Mouse (Mus musculus) liver, adult 10 weeks (tissue): Measurements from ENCODE around the gene Nup62. TPM values are rescaled to one million over a fixed set of nuclear protein-coding genes. Genes with fewer than 3 reads are reported as not detected.

Experiments used
- polyA plus RNA-seq: library from polyadenylated mRNA; stranded (reverse); fragments of 350-450 nt; fragmentation: Illumina TruSeq; extraction: RNeasy Lipid Tissue Mini Kit (QIAGEN cat#74804); gene quantifications from one replicate; pipeline ENCODE4 v1.2.3, GENCODE M21; 2014; ENCODE audit warnings: low read depth, low replicate concordance

The Nup62 gene
- polyA plus RNA-seq, result 1.1 TPM

GRCm38 (mm10) chr7:44815721-44816469 is at the start of gene Nup62, which contains the start of gene Il4i1:
Gene Nup62, plus strand, starts transcription at chr7:44816088.
Gene Il4i1, plus strand, starts transcription at chr7:44816387.

GRCm38 (mm10) chr7:44816470-44817021 is 658 bp downstream of the Nup62 start, which contains the start of gene Atf5:
Gene Atf5, minus strand, starts transcription at chr7:44816658.

GRCm38 (mm10) chr7:44848561-44849415 is 32.9 kb downstream of the Nup62 start, which contains the start of the genes Akt1s1 and Tbc1d17:
Gene Akt1s1, plus strand, starts transcription at chr7:44848991.
Gene Tbc1d17, minus strand, starts transcription at chr7:44849079.

GRCm38 (mm10) chr7:44857042-44857552 is 41.2 kb downstream of the Nup62 start, which contains the start of gene Pnkp:
Gene Pnkp, plus strand, starts transcription at chr7:44857139.

GRCm38 (mm10) chr7:44869697-44870528 is 54.0 kb downstream of the Nup62 start, which contains the start of gene Ptov1:
Gene Ptov1, minus strand, starts transcription at chr7:44869788.

Other genes starting within 250 kb of the Nup62 start
- gene Napsa, start 243.7 kb upstream of the Nup62 start, polyA plus RNA-seq, result 0.37 TPM
- gene Kcnc3, start 225.4 kb upstream of the Nup62 start, polyA plus RNA-seq, result 0.56 TPM
- 0.37 TPM for gene Myh14, start 145.2 kb upstream of the Nup62 start, polyA plus RNA-seq
- gene Izumo2, start 107.3 kb upstream of the Nup62 start, polyA plus RNA-seq, result not detected
- 6.2 TPM for gene Vrk3, start 67.7 kb upstream of the Nup62 start, polyA plus RNA-seq
- not detected for gene Zfp473, start 65.0 kb upstream of the Nup62 start, polyA plus RNA-seq
- not detected for gene Il4i1, start 299 bp downstream of the Nup62 start, polyA plus RNA-seq
- gene Atf5, start 570 bp downstream of the Nup62 start, polyA plus RNA-seq, result 47.9 TPM
- gene Akt1s1, start 32.9 kb downstream of the Nup62 start, polyA plus RNA-seq, result 2.2 TPM
- 1.3 TPM for gene Tbc1d17, start 33.0 kb downstream of the Nup62 start, polyA plus RNA-seq
- 1.4 TPM for gene Pnkp, start 41.1 kb downstream of the Nup62 start, polyA plus RNA-seq
- gene Ptov1, start 53.7 kb downstream of the Nup62 start, polyA plus RNA-seq, result 0.95 TPM
- gene Med25, start 76.6 kb downstream of the Nup62 start, polyA plus RNA-seq, result 1.1 TPM
- gene Fuz, start 80.0 kb downstream of the Nup62 start, polyA plus RNA-seq, result 1.4 TPM
- gene Ap2a1, start 113.4 kb downstream of the Nup62 start, polyA plus RNA-seq, result 9.2 TPM
- gene Tsks, start 127.1 kb downstream of the Nup62 start, polyA plus RNA-seq, result not detected
- not detected for gene Cpt1c, start 158.8 kb downstream of the Nup62 start, polyA plus RNA-seq
- gene Prmt1, start 170.5 kb downstream of the Nup62 start, polyA plus RNA-seq, result 4.2 TPM
- gene Irf3, start 181.6 kb downstream of the Nup62 start, polyA plus RNA-seq, result 21.4 TPM
- 0.66 TPM for gene Bcl2l12, start 182.6 kb downstream of the Nup62 start, polyA plus RNA-seq
- gene Scaf1, start 200.3 kb downstream of the Nup62 start, polyA plus RNA-seq, result 1.3 TPM
- gene Rras, start 201.9 kb downstream of the Nup62 start, polyA plus RNA-seq, result 3.7 TPM
- 0.11 TPM for gene Prr12, start 236.8 kb downstream of the Nup62 start, polyA plus RNA-seq
- gene Nosip, start 246.3 kb downstream of the Nup62 start, polyA plus RNA-seq, result 3.2 TPM
- gene Prrg2, start 246.6 kb downstream of the Nup62 start, polyA plus RNA-seq, result 2.3 TPM